Mouse (Mus musculus): ENCODE measurements at regions not wholly inside any gene's neighbourhood (a gene's known extent, or its start where the extent isn't known, plus 50 kb on each side); places are given as distances from the start of the nearest gene placed in this dataset.

DNA sequence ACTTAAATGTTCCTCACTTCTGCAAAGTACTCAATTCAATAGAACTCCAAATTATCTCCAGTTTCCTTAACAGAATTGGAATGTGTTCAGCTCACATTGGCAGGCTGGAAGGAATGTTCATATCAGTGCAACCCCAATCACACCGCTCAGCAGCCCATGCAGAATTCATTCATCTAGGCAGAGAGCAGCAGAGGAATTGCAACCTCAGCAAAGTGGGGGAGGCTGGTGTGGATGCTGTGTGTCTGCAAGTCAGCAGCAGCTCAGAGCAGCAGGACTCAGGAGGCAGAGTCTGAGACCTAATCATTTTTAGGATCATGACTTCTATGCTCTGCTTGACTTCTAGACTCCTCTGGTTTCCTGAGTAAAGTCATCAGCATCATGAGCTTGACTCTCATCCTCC is 100.7 kb upstream of the Chrna7 start:
- Histone ChIP-seq H3K36me3 (ENCODE audit: control insufficient read depth, insufficient read depth, low read length) (no peaks in the 10 kb centered on the region), H3K4me1 (ENCODE audit: control insufficient read depth, insufficient read depth, low read length) (no peaks in the 10 kb centered on the region), H3K9me3 (ENCODE audit: control insufficient read depth, low read length) (no peaks in the 10 kb centered on the region), H3K4me3 (ENCODE audit: low read depth, low read length) (no peak overlapping the region), H3K4me2 (ENCODE audit: low read depth) (no peak overlapping the region), H3K27me3 (ENCODE audit: control insufficient read depth, insufficient read depth, low read length) (no peaks in the 10 kb centered on the region), H3K27ac (ENCODE audit: low read depth, low read length) (no peak overlapping the region), H3K9ac (ENCODE audit: low read length) (no peak overlapping the region)
- DNase-seq (ENCODE audit: low spot score), result no peak
- whole genome bisulfite sequencing, result 83% methylated on average over 1 of the region's 1 CpGs
- no peak for ATAC-seq (ENCODE audit: insufficient read depth, low FRiP score, low TSS enrichment)

GRCm38 (mm10) chr7:63319594-63319993 is 107.2 kb upstream of the Chrna7 start:
- Histone ChIP-seq H3K4me3 (ENCODE audit: low read depth, low read length) (no peak overlapping the region), H3K4me2 (ENCODE audit: low read depth) (no peak overlapping the region), H3K27me3 (ENCODE audit: control insufficient read depth, insufficient read depth, low read length) (no peaks in the 10 kb centered on the region), H3K36me3 (ENCODE audit: control insufficient read depth, insufficient read depth, low read length) (no peaks in the 10 kb centered on the region), H3K27ac (ENCODE audit: low read depth, low read length) (no peak overlapping the region), H3K9ac (ENCODE audit: low read length) (no peak overlapping the region), H3K4me1 (ENCODE audit: control insufficient read depth, insufficient read depth, low read length) (no peaks in the 10 kb centered on the region), H3K9me3 (ENCODE audit: control insufficient read depth, low read length) (no peaks in the 10 kb centered on the region)
- WGBS, result 0% methylated on average over 2 of the region's 2 CpGs
- ATAC-seq (ENCODE audit: insufficient read depth, low FRiP score, low TSS enrichment), result peak; percentile 71
- DNase-seq (ENCODE audit: low spot score), result peak; percentile 64

DNA sequence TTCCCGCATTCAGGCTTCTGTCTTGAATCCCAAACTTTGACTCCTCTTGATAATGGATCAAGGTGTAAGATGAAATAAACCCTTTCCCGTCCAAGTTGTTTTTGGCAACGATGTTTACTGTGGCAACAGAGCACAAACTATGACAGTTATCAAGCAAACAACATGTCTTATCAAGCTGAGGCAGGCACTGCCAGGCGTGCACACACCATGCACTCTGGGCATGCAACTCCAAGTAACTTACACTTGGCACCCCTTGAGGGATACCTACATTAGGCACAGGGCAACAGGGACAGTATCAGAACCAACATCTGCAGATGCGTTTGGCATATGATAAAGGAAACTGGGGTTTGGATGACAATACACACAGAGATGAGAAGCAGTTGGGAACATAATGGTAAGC is 108.8 kb upstream of the Chrna7 start:
- no peak for ATAC-seq (ENCODE audit: insufficient read depth, low FRiP score, low TSS enrichment)
- Histone ChIP-seq H3K4me2 (ENCODE audit: low read depth) (no peak overlapping the region), H3K4me1 (ENCODE audit: control insufficient read depth, insufficient read depth, low read length) (no peaks in the 10 kb centered on the region), H3K27me3 (ENCODE audit: control insufficient read depth, insufficient read depth, low read length) (no peaks in the 10 kb centered on the region), H3K9me3 (ENCODE audit: control insufficient read depth, low read length) (no peaks in the 10 kb centered on the region), H3K36me3 (ENCODE audit: control insufficient read depth, insufficient read depth, low read length) (no peaks in the 10 kb centered on the region), H3K4me3 (ENCODE audit: low read depth, low read length) (no peak overlapping the region), H3K27ac (ENCODE audit: low read depth, low read length) (no peak overlapping the region), H3K9ac (ENCODE audit: low read length) (no peak overlapping the region)
- WGBS, result 82% methylated on average over 5 of the region's 5 CpGs
- DNase-seq (ENCODE audit: low spot score), result no peak

- no peak overlapping the region for H3K4me3 ChIP-seq (ENCODE audit: low read depth, low read length)
- no peak overlapping the region for H3K27ac ChIP-seq (ENCODE audit: low read depth, low read length)
- no peaks in the 10 kb centered on the region for H3K9me3 ChIP-seq (ENCODE audit: control insufficient read depth, low read length)
- no peaks in the 10 kb centered on the region for H3K27me3 ChIP-seq (ENCODE audit: control insufficient read depth, insufficient read depth, low read length)
- no peak for ATAC-seq (ENCODE audit: insufficient read depth, low FRiP score, low TSS enrichment)
- H3K4me2 ChIP-seq (ENCODE audit: low read depth), result no peak overlapping the region
- H3K4me1 ChIP-seq (ENCODE audit: control insufficient read depth, insufficient read depth, low read length), result no peaks in the 10 kb centered on the region
- DNase-seq (ENCODE audit: low spot score), result peak; percentile 65
- no peak overlapping the region for H3K9ac ChIP-seq (ENCODE audit: low read length)
- no peaks in the 10 kb centered on the region for H3K36me3 ChIP-seq (ENCODE audit: control insufficient read depth, insufficient read depth, low read length)
- 41% methylated on average over 11 of the region's 11 CpGs for WGBS
Observed at GRCm38 (mm10) chr7:63321951-63322710, 109.8 kb upstream of the Chrna7 start.

DNA sequence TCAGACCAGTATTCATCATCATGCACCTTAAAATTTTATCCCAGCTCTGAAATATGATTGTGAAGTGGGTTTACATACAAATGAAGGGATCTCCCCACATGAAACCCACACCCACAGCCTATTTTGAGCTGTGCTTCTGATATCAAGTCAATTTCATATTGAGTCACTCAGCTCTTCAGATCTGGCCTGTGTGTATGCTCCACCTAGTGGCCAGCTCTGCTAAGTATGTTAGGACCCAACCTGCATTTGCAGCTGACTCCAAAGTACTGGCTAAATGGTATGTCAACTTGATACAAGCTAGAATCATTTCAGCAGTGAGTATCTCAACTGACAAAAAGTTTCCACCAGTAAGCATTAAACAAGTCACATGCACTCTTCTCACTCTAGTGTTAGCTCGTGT is 109.4 kb upstream of the Otud7a start:
- WGBS, result 27% methylated on average over 1 of the region's 1 CpGs
- H3K27me3 ChIP-seq (ENCODE audit: control insufficient read depth, insufficient read depth, low read length), result no peaks in the 10 kb centered on the region
- H3K36me3 ChIP-seq (ENCODE audit: control insufficient read depth, insufficient read depth, low read length), result no peaks in the 10 kb centered on the region
- no peaks in the 10 kb centered on the region for H3K9me3 ChIP-seq (ENCODE audit: control insufficient read depth, low read length)
- H3K9ac ChIP-seq (ENCODE audit: low read length), result no peak overlapping the region
- DNase-seq (ENCODE audit: low spot score) (peak; percentile 32), ATAC-seq (ENCODE audit: insufficient read depth, low FRiP score, low TSS enrichment) (0 out of 2 replicates have a peak, but pooled peaks have one; percentile 38)
- no peaks in the 10 kb centered on the region for H3K4me1 ChIP-seq (ENCODE audit: control insufficient read depth, insufficient read depth, low read length)
- no peak overlapping the region for H3K27ac ChIP-seq (ENCODE audit: low read depth, low read length)
- H3K4me2 ChIP-seq (ENCODE audit: low read depth), result no peak overlapping the region
- no peak overlapping the region for H3K4me3 ChIP-seq (ENCODE audit: low read depth, low read length)

- no peak overlapping the region for H3K27ac ChIP-seq (ENCODE audit: low read depth, low read length)
- no peak overlapping the region for H3K4me2 ChIP-seq (ENCODE audit: low read depth)
- H3K27me3 ChIP-seq (ENCODE audit: control insufficient read depth, insufficient read depth, low read length), result no peaks in the 10 kb centered on the region
- ATAC-seq (ENCODE audit: insufficient read depth, low FRiP score, low TSS enrichment) (no peak), DNase-seq (ENCODE audit: low spot score) (no peak)
- H3K4me3 ChIP-seq (ENCODE audit: low read depth, low read length), result no peak overlapping the region
- WGBS, result 80% methylated on average over 3 of the region's 3 CpGs
- H3K36me3 ChIP-seq (ENCODE audit: control insufficient read depth, insufficient read depth, low read length), result no peaks in the 10 kb centered on the region
- no peaks in the 10 kb centered on the region for H3K4me1 ChIP-seq (ENCODE audit: control insufficient read depth, insufficient read depth, low read length)
- H3K9ac ChIP-seq (ENCODE audit: low read length), result no peak overlapping the region
- H3K9me3 ChIP-seq (ENCODE audit: control insufficient read depth, low read length), result no peaks in the 10 kb centered on the region
Observed at GRCm38 (mm10) chr7:63336072-63336471, 108.5 kb upstream of the Otud7a start.

DNA sequence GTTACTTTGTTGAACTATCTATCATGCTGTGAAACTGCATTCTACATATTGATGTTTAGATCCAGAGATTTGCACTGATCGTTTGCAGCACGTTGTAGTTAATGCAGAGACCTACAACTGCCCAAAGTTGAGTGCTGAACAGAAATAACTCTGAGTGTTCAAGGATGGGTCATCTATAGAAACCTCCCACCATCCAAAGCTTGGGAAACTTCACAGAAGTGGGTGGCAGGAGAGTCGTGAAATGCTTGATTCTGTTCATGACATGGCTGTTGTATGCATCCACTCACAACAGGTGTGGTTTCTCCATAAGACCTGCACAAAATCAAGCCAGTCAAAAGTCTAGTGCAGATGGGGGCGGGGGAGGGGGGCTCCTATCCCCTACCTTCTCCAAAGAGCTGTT is 102.8 kb upstream of the Otud7a start:
- WGBS, result 83% methylated on average over 4 of the region's 4 CpGs
- Histone ChIP-seq H3K27me3 (ENCODE audit: control insufficient read depth, insufficient read depth, low read length) (no peaks in the 10 kb centered on the region), H3K4me1 (ENCODE audit: control insufficient read depth, insufficient read depth, low read length) (no peaks in the 10 kb centered on the region), H3K27ac (ENCODE audit: low read depth, low read length) (no peak overlapping the region), H3K9me3 (ENCODE audit: control insufficient read depth, low read length) (no peaks in the 10 kb centered on the region), H3K4me2 (ENCODE audit: low read depth) (no peak overlapping the region), H3K4me3 (ENCODE audit: low read depth, low read length) (no peak overlapping the region), H3K36me3 (ENCODE audit: control insufficient read depth, insufficient read depth, low read length) (no peaks in the 10 kb centered on the region), H3K9ac (ENCODE audit: low read length) (no peak overlapping the region)
- DNase-seq (ENCODE audit: low spot score) (no peak), ATAC-seq (ENCODE audit: insufficient read depth, low FRiP score, low TSS enrichment) (no peak)

- H3K36me3 ChIP-seq (ENCODE audit: control insufficient read depth, insufficient read depth, low read length), result no peaks in the 10 kb centered on the region
- H3K4me3 ChIP-seq (ENCODE audit: low read depth, low read length), result no peak overlapping the region
- peak; percentile 35; the same call in 1 of the 2 replicates for ATAC-seq (ENCODE audit: insufficient read depth, low FRiP score, low TSS enrichment)
- H3K4me2 ChIP-seq (ENCODE audit: low read depth), result no peak overlapping the region
- H3K27me3 ChIP-seq (ENCODE audit: control insufficient read depth, insufficient read depth, low read length), result no peaks in the 10 kb centered on the region
- 30% methylated on average over 11 of the region's 11 CpGs for WGBS
- DNase-seq (ENCODE audit: low spot score), result peak; percentile 58
- H3K9ac ChIP-seq (ENCODE audit: low read length), result no peak overlapping the region
- no peaks in the 10 kb centered on the region for H3K4me1 ChIP-seq (ENCODE audit: control insufficient read depth, insufficient read depth, low read length)
- no peak overlapping the region for H3K27ac ChIP-seq (ENCODE audit: low read depth, low read length)
- no peaks in the 10 kb centered on the region for H3K9me3 ChIP-seq (ENCODE audit: control insufficient read depth, low read length)
Observed at GRCm38 (mm10) chr7:63345671-63346392, 98.7 kb upstream of the Otud7a start.

GRCm38 (mm10) chr7:63346393-63346730 is 98.2 kb upstream of the Otud7a start:
- H3K36me3 ChIP-seq (ENCODE audit: control insufficient read depth, insufficient read depth, low read length), result no peaks in the 10 kb centered on the region
- 91% methylated on average over 2 of the region's 2 CpGs for WGBS
- no peak for ATAC-seq (ENCODE audit: insufficient read depth, low FRiP score, low TSS enrichment)

More at GRCm38 (mm10) chr7:63346393-63346730, 98.2 kb upstream of the Otud7a start:
- H3K4me3 ChIP-seq (ENCODE audit: low read depth, low read length), result no peak overlapping the region
- no peak for DNase-seq (ENCODE audit: low spot score)
- no peak overlapping the region for H3K9ac ChIP-seq (ENCODE audit: low read length)
- no peak overlapping the region for H3K4me2 ChIP-seq (ENCODE audit: low read depth)
- no peak overlapping the region for H3K27ac ChIP-seq (ENCODE audit: low read depth, low read length)
- no peaks in the 10 kb centered on the region for H3K9me3 ChIP-seq (ENCODE audit: control insufficient read depth, low read length)
- H3K4me1 ChIP-seq (ENCODE audit: control insufficient read depth, insufficient read depth, low read length), result no peaks in the 10 kb centered on the region
- H3K27me3 ChIP-seq (ENCODE audit: control insufficient read depth, insufficient read depth, low read length), result no peaks in the 10 kb centered on the region
